Mouse (Mus musculus) ES-E14 (cell line): Measurements from ENCODE around the gene Sgo1. TPM values are rescaled to one million over a fixed set of nuclear protein-coding genes. Genes with fewer than 3 reads are reported as not detected.
"Not testable (repeated sequence)": the region's sequence is repeated elsewhere in the genome, so short reads cannot be mapped to it uniquely, and the experiment has no call there.

Experiments used
- DNase-seq: peaks from one replicate; pipeline ENCODE4 v3.0.0-alpha.2; 2013; ENCODE audit warnings: low read depth, low spot score
- H3K27ac ChIP-seq: 2 replicates; pipeline ENCODE4 v1.5.1; 2012; ENCODE audit warnings: low read depth, mild to moderate bottlenecking, low read length, moderate library complexity, mixed read lengths; ENCODE audit not compliant: poor library complexity, insufficient read depth, severe bottlenecking
- H3K36me3 ChIP-seq: 2 replicates; pipeline ENCODE4 v1.6.1; 2012; ENCODE audit warnings: mild to moderate bottlenecking, low read length, moderate library complexity, mixed read lengths; ENCODE audit not compliant: control insufficient read depth, poor library complexity, insufficient read depth, severe bottlenecking
- H3K4me1 ChIP-seq, 2 experiments: fragments of 150-350 bp in 1 of 2; sonication (generic) in 1 of 2; 2 replicates each; pipeline ENCODE4 v1.6.1; 2012; ENCODE audit warnings: low read length in 2 of 2, mild to moderate bottlenecking in 1 of 2, mixed read lengths in 1 of 2; ENCODE audit not compliant: control insufficient read depth in 2 of 2, insufficient read depth in 2 of 2, poor library complexity in 1 of 2
- H3K4me3 ChIP-seq, 2 experiments: fragments of 150-350 bp in 1 of 2; sonication (generic) in 1 of 2; 2 replicates each; pipeline ENCODE4 v1.5.1; 2012; ENCODE audit warnings: low read length in 2 of 2, low read depth in 1 of 2, mild to moderate bottlenecking in 1 of 2, mixed read lengths in 1 of 2; ENCODE audit not compliant: insufficient read depth in 1 of 2, poor library complexity in 1 of 2, severe bottlenecking in 1 of 2
- H3K9ac ChIP-seq: 2 replicates; pipeline ENCODE4 v1.6.1; 2012; ENCODE audit warnings: low read depth, mild to moderate bottlenecking, low read length, mixed read lengths; ENCODE audit not compliant: poor library complexity, insufficient read depth, severe bottlenecking
- H3K9me3 ChIP-seq: fragments of 150-350 bp; sonication (generic); 2 replicates; pipeline ENCODE4 v1.6.1; 2012; ENCODE audit warnings: low read depth, mild to moderate bottlenecking, low read length; ENCODE audit not compliant: control insufficient read depth, insufficient read depth
- CHD2 ChIP-seq: IDR thresholded peaks from 2 replicates; pipeline ENCODE4 v1.6.1; 2014; ENCODE audit warnings: mild to moderate bottlenecking, low read depth, low read length, inconsistent platforms
- HCFC1 ChIP-seq: IDR thresholded peaks from 2 replicates; pipeline ENCODE4 v1.6.1; 2012; ENCODE audit warnings: low read length, inconsistent platforms, borderline replicate concordance; ENCODE audit not compliant: insufficient read depth
- MAFK ChIP-seq: IDR thresholded peaks from 2 replicates; pipeline ENCODE4 v1.6.1; 2014; ENCODE audit warnings: mild to moderate bottlenecking, low read depth, low read length, inconsistent platforms; ENCODE audit not compliant: insufficient read depth
- ZC3H11A ChIP-seq: IDR thresholded peaks from 2 replicates; pipeline ENCODE4 v1.6.1; 2012; ENCODE audit warnings: low read depth, mild to moderate bottlenecking, inconsistent platforms, low read length, borderline replicate concordance
- ZNF384 ChIP-seq: IDR thresholded peaks from 2 replicates; pipeline ENCODE4 v1.6.1; 2012; ENCODE audit warnings: low read depth, low read length, inconsistent platforms
- in situ Hi-C, 2 experiments: fragments of 600-800 bp; cut with MboI; formaldehyde crosslinking; loops; one replicate each; pipeline ENCODE4 v1.15.1; 2025; ENCODE audit warnings: low sequenced_read_pairs in 2 of 2, inconsistent platforms in 1 of 2; ENCODE audit not compliant: unreplicated experiment in 2 of 2
- total RNA-seq: library from RNA; depleted of rRNA; stranded (reverse); fragments of 300-350 nt; gene quantifications from 2 replicates; pipeline ENCODE4 v1.2.3, GENCODE M21; 2012

Sgo1 gene
- total RNA-seq, 1 experiment, result 26.5 TPM

DNA sequence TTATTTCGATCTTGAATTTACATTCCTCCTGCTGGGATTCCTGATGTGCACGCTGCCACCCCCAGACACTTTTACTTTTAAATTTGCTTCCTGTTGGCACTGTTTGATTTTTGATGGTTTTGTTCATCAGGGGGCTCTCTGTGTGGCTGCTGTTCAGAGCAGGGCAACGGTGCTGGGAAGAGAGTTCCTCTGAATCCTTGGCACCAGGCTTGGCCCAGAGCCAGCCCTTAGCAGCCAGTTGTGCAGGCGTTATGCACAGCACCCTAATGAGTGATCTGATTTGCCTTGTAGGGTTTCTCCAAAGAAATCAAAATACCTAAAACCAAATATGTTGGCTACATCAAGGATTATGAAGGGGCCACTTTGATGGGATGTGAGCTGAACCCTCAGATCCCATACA, 29.4 kb downstream of the Sgo1 start:
- H3K4me3 ChIP-seq, result no peak overlapping the region
- DNase-seq, result no peak
- H3K9me3 ChIP-seq, result no peaks in the 10 kb centered on the region
- TF ChIP-seq CHD2 (no peak), ZNF384 (no peak), MAFK (no peak), ZC3H11A (no peak), HCFC1 (no peak)
- peaks cover 27% of the 10 kb centered on the region for H3K36me3 ChIP-seq
- H3K4me1 ChIP-seq, result peaks cover 0 to 5% of the 10 kb centered on the region in 2 experiments; a peak in 1 of 4 replicates
- in situ Hi-C loops, result no loop called here
- no peak overlapping the region for H3K9ac ChIP-seq
- H3K27ac ChIP-seq, result no peak overlapping the region

GRCm38 (mm10) chr17:53659230-53659629, 29.9 kb downstream of the Sgo1 start:
- peaks cover 25% of the 10 kb centered on the region for H3K36me3 ChIP-seq
- in situ Hi-C loops, result no loop called here
- no peak overlapping the region for H3K9ac ChIP-seq
- DNase-seq, result no peak
- no peak for TF ChIP-seq HCFC1
- TF ChIP-seq CHD2, result no peak
- TF ChIP-seq ZC3H11A, result no peak
- no peak for TF ChIP-seq ZNF384
- no peak for TF ChIP-seq MAFK
- peaks cover 0 to 5% of the 10 kb centered on the region in 2 experiments; a peak in 1 of 4 replicates for H3K4me1 ChIP-seq
- no peak overlapping the region for H3K27ac ChIP-seq
- no peak overlapping the region for H3K4me3 ChIP-seq
- no peaks in the 10 kb centered on the region for H3K9me3 ChIP-seq

GRCm38 (mm10) chr17:53658668-53659067, 30.5 kb downstream of the Sgo1 start:
- Histone ChIP-seq H3K4me3 (no peak overlapping the region), H3K4me1 (peaks cover 0 to 5% of the 10 kb centered on the region in 2 experiments; a peak in 1 of 4 replicates), H3K27ac (no peak overlapping the region), H3K36me3 (peaks cover 25% of the 10 kb centered on the region), H3K9ac (no peak overlapping the region), H3K9me3 (no peaks in the 10 kb centered on the region)
- in situ Hi-C loops, result no loop called here
- DNase-seq, result no peak
- no peak for TF ChIP-seq ZNF384
- TF ChIP-seq ZC3H11A, result no peak
- TF ChIP-seq MAFK, result peak; percentile 90

GRCm38 (mm10) chr17:53657391-53657790, 31.7 kb downstream of the Sgo1 start:
- H3K36me3 ChIP-seq, result peaks cover 25% of the 10 kb centered on the region
- in situ Hi-C loops, H3K27ac ChIP-seq, H3K4me1 ChIP-seq, H3K9me3 ChIP-seq, H3K9ac ChIP-seq, H3K4me3 ChIP-seq, DNase-seq: not testable (repeated sequence)

DNA sequence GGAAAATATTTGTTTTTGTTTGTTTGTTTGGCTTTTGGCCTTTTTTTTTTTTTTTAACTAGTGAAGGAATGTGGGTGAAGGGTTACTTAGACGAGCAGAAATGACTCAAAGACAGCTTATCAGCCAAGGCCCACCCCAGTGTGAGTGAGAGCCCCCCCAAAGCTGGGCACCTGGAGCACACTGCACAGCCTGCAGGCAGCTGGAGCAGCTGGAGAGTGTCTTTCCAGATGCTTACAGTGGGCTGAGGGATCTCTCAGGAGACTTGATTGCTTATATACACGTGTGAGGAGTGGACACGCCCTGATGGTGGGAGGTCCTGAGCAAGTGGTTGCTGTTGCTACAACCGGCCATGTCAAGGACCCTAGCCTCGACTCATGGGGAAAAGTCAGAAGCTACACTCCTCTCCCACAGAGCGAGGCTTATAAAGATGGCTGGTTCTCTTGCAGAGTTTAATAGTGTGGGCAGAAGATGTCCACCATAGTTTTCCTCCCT, 32.7 kb downstream of the Sgo1 start:
- TF ChIP-seq CHD2, result no peak
- TF ChIP-seq ZNF384, result no peak
- no peak for TF ChIP-seq ZC3H11A
- TF ChIP-seq HCFC1, result no peak
- no peak for TF ChIP-seq MAFK
- H3K9ac ChIP-seq, result no peak overlapping the region
- no peak overlapping the region for H3K4me3 ChIP-seq
- H3K36me3 ChIP-seq, result peaks cover 22% of the 10 kb centered on the region
- H3K9me3 ChIP-seq, result no peaks in the 10 kb centered on the region
- peaks cover 0 to 5% of the 10 kb centered on the region in 2 experiments; a peak in 1 of 4 replicates for H3K4me1 ChIP-seq
- DNase-seq, result no peak
- in situ Hi-C loops, result no loop called here
- H3K27ac ChIP-seq, result no peak overlapping the region
